Mouse (Mus musculus): ENCODE measurements around the gene Ccni. TPM values are rescaled to one million over a fixed set of nuclear protein-coding genes. Genes with fewer than 3 reads are reported as not detected.

Ccni gene
- total RNA-seq, 2 experiments from 2014 or later, result 284 to 293 TPM

DNA sequence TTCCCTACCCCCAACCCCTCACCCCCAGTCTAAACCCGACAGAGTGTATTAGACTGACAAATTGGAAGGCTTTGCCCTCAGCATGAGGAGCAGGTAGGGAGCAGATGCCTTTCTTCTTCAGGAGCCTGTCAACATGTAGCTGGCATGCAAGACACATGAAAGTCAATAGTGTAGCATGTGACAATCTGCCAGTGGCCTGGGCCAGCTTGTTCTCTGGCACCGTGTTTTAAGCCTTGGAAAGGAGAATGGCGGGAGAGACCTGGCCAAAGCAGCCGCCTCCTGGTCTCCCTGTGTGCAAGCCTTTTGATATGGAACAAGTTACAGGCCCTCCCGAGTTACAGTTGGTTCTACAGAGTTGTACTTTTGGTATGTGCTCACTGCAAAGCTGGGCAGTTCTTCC is 65.5 kb downstream of the Ccni start:
- DNase-seq (ENCODE audit: low spot score in 2 of 2), result no peak

DNA sequence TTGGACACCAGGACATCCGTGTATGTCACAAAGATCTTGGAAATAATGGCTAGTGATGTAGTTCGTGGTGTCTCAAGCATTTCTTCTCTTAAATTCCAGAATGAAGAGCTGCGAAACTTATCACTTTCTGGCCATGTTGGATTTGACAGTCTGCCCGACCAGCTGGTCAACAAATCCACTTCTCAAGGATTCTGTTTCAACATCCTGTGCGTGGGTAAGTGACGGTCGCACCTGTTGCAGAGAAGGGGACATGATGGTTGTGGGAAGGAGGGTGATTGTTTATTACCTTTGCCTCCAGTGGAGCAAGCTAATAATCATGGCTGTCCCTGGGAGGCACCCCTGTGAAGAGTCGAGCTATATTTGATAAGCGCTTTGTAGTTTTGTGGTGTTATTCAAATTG is 66.9 kb downstream of the Ccni start:
- peak; percentile 57 to 61 for DNase-seq (ENCODE audit: low spot score in 2 of 2)

DNA sequence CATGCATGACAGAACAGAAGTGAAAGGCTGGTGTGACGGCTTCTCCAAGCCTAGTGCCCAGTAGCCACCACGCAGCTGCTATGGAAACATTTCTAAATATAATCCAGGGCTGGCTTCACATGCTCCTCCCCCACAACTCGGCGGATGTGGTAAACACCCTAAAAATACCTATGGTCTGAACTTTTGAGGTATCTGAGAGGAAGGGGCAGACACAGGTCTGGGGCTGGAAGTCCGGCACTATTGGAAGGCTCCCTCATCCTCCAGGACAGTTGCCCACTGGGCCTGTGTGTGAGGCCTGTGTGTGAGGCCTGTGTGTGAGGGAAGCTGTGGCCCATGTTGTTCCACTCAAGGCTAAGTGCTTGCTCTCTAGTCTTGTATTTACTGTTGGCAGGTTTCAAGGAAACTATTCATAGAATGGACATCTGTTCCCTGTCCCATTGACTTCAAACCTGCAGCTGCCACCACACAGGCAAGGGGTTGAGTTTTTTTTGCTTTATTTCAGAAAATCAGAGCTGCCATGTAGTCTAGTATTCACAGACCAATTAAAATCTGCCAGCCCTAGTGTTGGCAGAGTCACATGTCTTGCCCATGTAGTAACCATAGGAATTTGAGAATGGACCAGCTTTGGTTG is 69.2 kb downstream of the Ccni start:
- no peak for DNase-seq (ENCODE audit: low spot score in 2 of 2)

DNA sequence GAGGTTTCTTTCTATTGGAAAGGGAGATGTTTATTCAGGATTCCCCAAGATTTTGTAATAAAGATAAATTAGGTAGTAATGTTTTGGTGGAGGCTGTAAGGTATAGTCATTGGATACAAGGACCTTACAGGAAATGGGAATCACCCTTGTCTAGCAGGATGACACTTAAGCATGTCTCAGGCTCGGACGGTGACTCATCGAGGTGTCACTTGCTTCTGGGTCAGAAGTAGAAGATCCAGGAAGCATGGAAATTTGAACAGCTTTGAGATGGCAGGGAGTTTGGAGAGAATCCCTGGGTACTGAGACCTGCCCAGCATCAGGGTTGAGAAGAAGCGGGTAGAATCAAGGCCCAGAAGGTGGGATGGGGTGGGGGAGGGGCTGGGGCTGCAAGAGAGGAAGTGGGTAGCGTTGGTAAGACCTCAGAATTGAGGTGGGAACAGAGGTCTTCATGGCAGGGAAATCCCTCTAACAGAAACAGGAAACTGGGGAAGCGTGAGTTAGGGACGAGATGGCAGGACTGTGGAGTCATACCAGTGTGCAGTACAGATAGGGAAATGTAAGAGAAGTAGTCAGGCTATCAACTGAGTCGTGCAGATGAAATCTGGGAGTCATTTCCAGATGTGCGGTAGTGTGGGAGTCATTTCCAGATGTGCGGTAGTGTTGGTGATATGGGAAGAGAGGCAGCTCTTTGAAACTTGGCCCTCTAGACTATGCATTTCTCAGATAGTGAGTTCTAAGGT is 70.8 kb downstream of the Ccni start:
- DNase-seq (ENCODE audit: low spot score in 2 of 2), result no peak

DNA sequence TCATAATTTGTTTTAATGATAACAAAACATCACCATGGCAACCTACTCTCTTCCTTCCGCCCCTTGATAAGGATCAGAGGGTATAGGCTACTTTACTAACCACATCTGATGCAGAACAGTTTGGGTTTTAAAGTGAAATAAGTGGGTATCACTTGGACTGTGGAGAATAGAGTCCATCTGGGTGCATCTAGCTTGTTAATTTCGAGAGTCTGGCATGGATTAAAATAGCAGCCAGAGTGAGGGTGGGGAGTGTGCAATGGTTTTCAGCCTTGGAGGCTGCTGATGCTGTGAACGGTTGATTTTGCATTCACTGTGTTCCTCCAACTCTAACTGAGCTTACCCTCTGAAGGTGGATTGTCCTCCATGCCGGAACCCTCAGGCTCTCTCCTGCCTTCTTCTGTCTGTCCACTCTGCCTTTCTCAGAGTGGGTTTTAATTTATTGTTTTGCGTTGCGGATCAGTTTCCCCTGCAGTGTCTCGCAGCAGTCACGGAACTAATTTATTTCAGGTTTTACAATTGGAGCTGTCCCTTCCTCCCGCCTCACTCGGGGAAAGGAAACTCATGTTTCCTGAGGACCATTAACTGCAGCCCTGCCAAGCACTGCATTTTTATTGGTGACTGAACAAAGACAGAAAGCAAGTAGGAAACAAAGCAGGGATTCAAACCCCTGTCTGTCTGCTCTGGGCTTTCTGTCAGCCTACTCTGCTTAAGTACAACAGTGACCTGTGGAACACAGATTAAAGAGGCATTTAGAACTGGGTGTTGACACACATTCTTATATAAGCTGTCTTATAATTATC is 72.7 kb downstream of the Ccni start:
- peak in 1 of 2 experiments; percentile 47 for DNase-seq (ENCODE audit: low spot score in 2 of 2)

Other genes with a start within 250 kb of the Ccni start
- 10 to 100 TPM; 25.1 to 29.8 TPM for gene Sowahb, start 161.5 kb downstream of the Ccni start, total RNA-seq (2021)
- gene Sept11, start 113.1 kb downstream of the Ccni start, total RNA-seq (2021), result 100 to 1,000 TPM; 180 to 181 TPM
- under 1 TPM; 0.52 to 0.56 TPM for gene 2010109A12Rik, start within 50 bp of the Ccni start, total RNA-seq (2021)
- gene Ccng2, start 60.8 kb upstream of the Ccni start, total RNA-seq (2021), result 10 to 100 TPM; 36.8 to 43.2 TPM

Data from left cerebral cortex, adult 18-20 months (tissue).